Mouse (Mus musculus) kidney, adult 11 months (tissue): ENCODE measurements around the gene Iqgap3.
A peak's percentile ranks its signal among the peaks of the same experiment; 100 is the strongest.

ENCODE experiments used
- DNase-seq: peaks from one replicate; pipeline ENCODE4 v3.0.0; 2022

Iqgap3 gene

GRCm38 (mm10) chr3:88139243-88140177, 57.7 kb downstream of the Iqgap3 start:
- no peak for DNase-seq

- peak; percentile 70 for DNase-seq
These were observed 58.6 kb downstream of the Iqgap3 start for GRCm38 (mm10) chr3:88140178-88140902.

GRCm38 (mm10) chr3:88140903-88141430, 59.2 kb downstream of the Iqgap3 start:
- DNase-seq, result no peak

GRCm38 (mm10) chr3:88141439-88141786, 59.6 kb downstream of the Iqgap3 start:
- DNase-seq, result peak; percentile 77

GRCm38 (mm10) chr3:88141787-88142523, 60.2 kb downstream of the Iqgap3 start, which contains the start of gene Mef2d:
Gene Mef2d, plus strand, starts transcription at chr3:88142372.
- DNase-seq, result peak; percentile 95

GRCm38 (mm10) chr3:88142546-88142915, 60.8 kb downstream of the Iqgap3 start:
- no peak for DNase-seq

- DNase-seq, result peak; percentile 75
These were observed 61.4 kb downstream of the Iqgap3 start for GRCm38 (mm10) chr3:88142916-88143771.

GRCm38 (mm10) chr3:88143961-88144486, 62.3 kb downstream of the Iqgap3 start:
- peak; percentile 52 for DNase-seq

- peak; percentile 57 for DNase-seq
These were observed 63.1 kb downstream of the Iqgap3 start for GRCm38 (mm10) chr3:88144648-88145410.

- DNase-seq, result no peak
These were observed 63.6 kb downstream of the Iqgap3 start for GRCm38 (mm10) chr3:88145411-88145782.

- no peak for DNase-seq
These were observed 64.2 kb downstream of the Iqgap3 start for GRCm38 (mm10) chr3:88145952-88146351.

GRCm38 (mm10) chr3:88146376-88147112, 64.8 kb downstream of the Iqgap3 start:
- DNase-seq, result no peak

GRCm38 (mm10) chr3:88147444-88147843, 65.7 kb downstream of the Iqgap3 start:
- DNase-seq, result no peak

- no peak for DNase-seq
These were observed 66.1 kb downstream of the Iqgap3 start for GRCm38 (mm10) chr3:88147866-88148265.

GRCm38 (mm10) chr3:88148354-88148753, 66.6 kb downstream of the Iqgap3 start:
- DNase-seq, result no peak

GRCm38 (mm10) chr3:88148776-88149509, 67.2 kb downstream of the Iqgap3 start:
- peak; percentile 52 for DNase-seq

- DNase-seq, result no peak
These were observed 67.8 kb downstream of the Iqgap3 start for GRCm38 (mm10) chr3:88149510-88149974.

- DNase-seq, result no peak
These were observed 68.6 kb downstream of the Iqgap3 start for GRCm38 (mm10) chr3:88150061-88150998.
